Mouse (Mus musculus): ENCODE results near the gene Gm38431. TPM values are rescaled to one million over a fixed set of nuclear protein-coding genes. Genes with fewer than 3 reads are reported as not detected.

Gene Gm38431
- polyA plus RNA-seq, 1 experiment from 2014 or later: 1.2 TPM

DNA sequence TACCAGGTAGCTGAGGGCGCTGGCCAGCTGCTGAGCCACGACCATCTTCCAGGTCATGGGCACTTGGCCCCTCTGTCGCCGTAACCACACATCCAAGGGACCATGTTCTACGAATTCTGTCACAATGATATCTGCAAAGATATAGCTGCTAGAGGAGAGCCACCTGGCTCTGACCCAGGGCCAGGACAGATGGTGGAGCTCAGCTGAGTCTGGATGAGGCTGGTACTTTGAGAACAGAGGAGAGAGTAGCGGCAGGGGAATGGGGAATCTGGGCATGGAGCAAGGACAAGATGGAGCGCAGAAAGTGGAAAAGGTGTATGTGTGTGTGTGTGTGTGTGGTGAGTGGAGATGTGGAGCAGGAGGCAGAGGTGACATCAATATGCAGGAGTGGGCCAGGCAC is 22.4 kb upstream of the Gm38431 start:
- ATAC-seq (ENCODE audit: low read depth) (no peak), DNase-seq (ENCODE audit: low spot score) (no peak)
- WGBS: 85% methylated on average over 7 of the region's 7 CpGs
- Histone ChIP-seq H3K27me3 (replicated peaks; ENCODE audit: control insufficient read depth, insufficient read depth, low read length) (no peaks in the 10 kb centered on the region), H3K4me1 (ENCODE audit: control insufficient read depth, insufficient read depth, low read length) (no peaks in the 10 kb centered on the region), H3K9ac (ENCODE audit: low read depth, low read length) (no peak overlapping the region), H3K4me2 (ENCODE audit: low read depth, low read length) (no peak overlapping the region), H3K27ac (replicated peaks; ENCODE audit: low read depth, low read length) (no peak overlapping the region), H3K4me3 (ENCODE audit: low read depth, low read length) (no peak overlapping the region), H3K9me3 (ENCODE audit: control insufficient read depth, low read length) (no peaks in the 10 kb centered on the region), H3K36me3 (ENCODE audit: control insufficient read depth, insufficient read depth, low read length) (peaks cover 6% of the 10 kb centered on the region; the same call in 1 of the 2 replicates)

DNA sequence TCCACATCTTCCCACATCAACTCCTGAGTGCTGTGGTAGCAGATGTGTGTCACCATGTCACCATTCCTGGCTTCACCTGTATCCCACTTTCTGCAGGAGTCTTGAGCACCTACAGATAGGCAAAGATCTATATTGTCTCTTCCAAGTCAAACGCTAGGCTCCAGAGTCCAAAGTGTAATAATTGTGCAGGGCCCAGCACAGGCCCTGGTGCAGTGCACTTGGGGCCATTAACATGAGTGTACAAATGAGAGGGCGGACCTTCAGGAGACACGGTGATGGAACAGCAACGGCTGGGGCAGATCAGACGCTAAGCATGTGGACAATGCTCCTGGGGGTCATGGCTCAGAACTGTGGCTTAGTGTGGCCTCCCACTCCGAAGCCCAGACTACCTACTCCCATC is 22.0 kb upstream of the Gm38431 start:
- Histone ChIP-seq H3K9me3 (ENCODE audit: control insufficient read depth, low read length) (no peaks in the 10 kb centered on the region), H3K27ac (replicated peaks; ENCODE audit: low read depth, low read length) (no peak overlapping the region), H3K9ac (ENCODE audit: low read depth, low read length) (no peak overlapping the region), H3K4me3 (ENCODE audit: low read depth, low read length) (no peak overlapping the region), H3K36me3 (ENCODE audit: control insufficient read depth, insufficient read depth, low read length) (peaks cover 6% of the 10 kb centered on the region; the same call in 1 of the 2 replicates), H3K27me3 (replicated peaks; ENCODE audit: control insufficient read depth, insufficient read depth, low read length) (no peaks in the 10 kb centered on the region), H3K4me1 (ENCODE audit: control insufficient read depth, insufficient read depth, low read length) (no peaks in the 10 kb centered on the region), H3K4me2 (ENCODE audit: low read depth, low read length) (no peak overlapping the region)
- ATAC-seq (ENCODE audit: low read depth) (no peak), DNase-seq (ENCODE audit: low spot score) (no peak)
- 92% methylated on average over 6 of the region's 6 CpGs for WGBS

DNA sequence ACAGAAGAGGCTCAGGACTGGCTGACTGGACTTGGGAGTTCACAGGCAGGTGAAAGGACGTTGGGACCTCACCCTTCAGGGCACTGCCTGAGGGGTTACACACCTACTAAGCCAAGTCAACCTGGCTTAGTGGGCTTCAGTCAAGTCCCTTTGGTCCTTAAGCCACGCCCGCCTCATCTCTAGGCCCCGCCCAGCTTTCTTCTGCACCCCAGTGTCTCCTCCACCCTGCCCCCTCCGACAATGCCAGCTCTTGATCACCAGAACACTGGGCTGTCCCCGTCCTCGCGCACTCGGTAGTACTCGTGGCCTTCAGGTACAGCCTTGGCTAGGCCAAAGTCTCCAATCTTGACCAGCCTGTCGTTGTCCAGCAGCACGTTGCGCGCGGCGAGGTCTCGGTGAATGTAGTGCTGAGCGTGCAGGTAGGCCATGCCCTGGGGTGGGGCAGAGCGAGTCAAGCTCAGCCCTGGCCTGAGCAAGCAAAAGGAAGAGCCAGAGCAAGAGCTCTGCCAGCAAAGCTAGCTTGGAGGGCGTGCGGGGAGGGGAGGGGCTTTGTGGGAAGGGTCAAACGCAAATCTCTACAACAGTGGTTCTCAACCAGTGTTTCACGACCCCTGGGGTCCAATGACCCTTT is 15.9 kb upstream of the Gm38431 start:
- Histone ChIP-seq H3K36me3 (ENCODE audit: control insufficient read depth, insufficient read depth, low read length) (peaks cover 26% of the 10 kb centered on the region; the same call in 1 of the 2 replicates), H3K27me3 (replicated peaks; ENCODE audit: control insufficient read depth, insufficient read depth, low read length) (no peaks in the 10 kb centered on the region), H3K4me2 (ENCODE audit: low read depth, low read length) (no peak overlapping the region), H3K9ac (ENCODE audit: low read depth, low read length) (no peak overlapping the region), H3K4me1 (ENCODE audit: control insufficient read depth, insufficient read depth, low read length) (no peaks in the 10 kb centered on the region), H3K4me3 (ENCODE audit: low read depth, low read length) (no peak overlapping the region), H3K27ac (replicated peaks; ENCODE audit: low read depth, low read length) (no peak overlapping the region), H3K9me3 (ENCODE audit: control insufficient read depth, low read length) (no peaks in the 10 kb centered on the region)
- no peak for DNase-seq (ENCODE audit: low spot score)
- WGBS: 45% methylated on average over 23 of the region's 23 CpGs
- no peak for ATAC-seq (ENCODE audit: low read depth)

DNA sequence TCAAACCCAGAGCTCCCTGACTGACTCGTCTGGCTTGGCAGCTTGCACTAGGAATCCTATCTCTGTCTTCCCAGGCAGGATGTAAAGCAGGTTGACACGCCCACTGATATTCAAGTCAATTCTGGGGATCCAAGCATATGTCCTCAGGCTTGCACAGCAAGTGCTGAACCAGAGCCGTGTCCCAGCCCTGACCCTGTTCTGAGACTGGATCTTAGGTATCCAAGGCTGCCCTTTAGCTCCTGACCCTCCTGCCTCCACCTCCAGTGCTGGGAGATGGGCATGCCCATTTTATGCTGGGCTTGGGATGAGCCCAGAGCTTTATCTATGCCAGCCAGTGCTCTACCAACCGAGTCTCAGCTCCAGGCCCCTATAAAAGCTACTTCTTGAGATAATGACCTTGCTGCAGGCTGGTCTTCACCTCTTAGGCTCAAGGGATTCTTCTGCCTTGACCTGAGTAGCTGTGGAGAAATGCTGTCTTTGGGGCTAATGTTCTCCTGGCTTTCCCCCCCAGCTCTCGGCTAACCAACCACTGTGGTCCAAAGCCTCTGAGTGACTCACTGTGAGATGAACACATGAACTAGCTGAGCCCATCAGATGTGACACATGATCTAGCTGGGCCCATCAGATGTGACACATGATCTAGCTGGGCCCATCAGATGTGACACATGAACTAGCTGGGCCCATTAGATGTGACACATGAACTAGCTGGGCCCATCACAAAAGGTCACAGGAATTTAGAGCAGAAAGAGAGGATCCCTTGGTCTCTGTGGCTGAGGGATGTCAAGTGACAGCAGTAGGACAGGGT is 14.2 kb upstream of the Gm38431 start:
- Histone ChIP-seq H3K4me3 (ENCODE audit: low read depth, low read length) (no peak overlapping the region), H3K27ac (replicated peaks; ENCODE audit: low read depth, low read length) (no peak overlapping the region), H3K9ac (ENCODE audit: low read depth, low read length) (no peak overlapping the region), H3K4me2 (ENCODE audit: low read depth, low read length) (no peak overlapping the region), H3K36me3 (ENCODE audit: control insufficient read depth, insufficient read depth, low read length) (peaks cover 26% of the 10 kb centered on the region; the same call in 1 of the 2 replicates), H3K4me1 (ENCODE audit: control insufficient read depth, insufficient read depth, low read length) (no peaks in the 10 kb centered on the region), H3K27me3 (replicated peaks; ENCODE audit: control insufficient read depth, insufficient read depth, low read length) (no peaks in the 10 kb centered on the region), H3K9me3 (ENCODE audit: control insufficient read depth, low read length) (no peaks in the 10 kb centered on the region)
- 69% methylated on average over 5 of the region's 5 CpGs for whole genome bisulfite sequencing
- DNase-seq (ENCODE audit: low spot score) (no peak), ATAC-seq (ENCODE audit: low read depth) (no peak)

DNA sequence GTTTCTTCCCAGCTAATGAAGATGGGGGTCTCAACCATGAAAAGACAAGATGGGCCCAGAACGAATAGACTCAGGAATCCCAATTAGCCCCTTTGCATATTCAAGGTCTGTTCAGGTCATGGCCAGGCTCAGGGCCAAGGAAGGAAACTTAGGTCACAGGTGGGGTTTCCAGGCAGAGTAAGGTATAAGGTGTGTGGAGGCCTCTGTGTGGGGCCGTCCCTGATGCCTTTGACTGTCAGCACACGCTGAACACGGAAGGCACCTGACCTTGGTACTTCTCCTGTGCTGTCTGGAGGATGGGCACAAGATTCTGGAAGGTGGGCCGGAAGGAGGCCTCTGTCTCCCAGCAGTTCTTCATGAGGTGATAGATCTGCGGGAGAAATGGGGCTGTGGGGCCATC is 13.0 kb upstream of the Gm38431 start:
- Histone ChIP-seq H3K27ac (replicated peaks; ENCODE audit: low read depth, low read length) (no peak overlapping the region), H3K4me3 (ENCODE audit: low read depth, low read length) (no peak overlapping the region), H3K4me1 (ENCODE audit: control insufficient read depth, insufficient read depth, low read length) (no peaks in the 10 kb centered on the region), H3K27me3 (replicated peaks; ENCODE audit: control insufficient read depth, insufficient read depth, low read length) (no peaks in the 10 kb centered on the region), H3K36me3 (ENCODE audit: control insufficient read depth, insufficient read depth, low read length) (peaks cover 20% of the 10 kb centered on the region; the same call in 1 of the 2 replicates), H3K4me2 (ENCODE audit: low read depth, low read length) (no peak overlapping the region), H3K9me3 (ENCODE audit: control insufficient read depth, low read length) (no peaks in the 10 kb centered on the region), H3K9ac (ENCODE audit: low read depth, low read length) (no peak overlapping the region)
- DNase-seq (ENCODE audit: low spot score) (no peak), ATAC-seq (ENCODE audit: low read depth) (no peak)
- WGBS: 86% methylated on average over 6 of the region's 6 CpGs

DNA sequence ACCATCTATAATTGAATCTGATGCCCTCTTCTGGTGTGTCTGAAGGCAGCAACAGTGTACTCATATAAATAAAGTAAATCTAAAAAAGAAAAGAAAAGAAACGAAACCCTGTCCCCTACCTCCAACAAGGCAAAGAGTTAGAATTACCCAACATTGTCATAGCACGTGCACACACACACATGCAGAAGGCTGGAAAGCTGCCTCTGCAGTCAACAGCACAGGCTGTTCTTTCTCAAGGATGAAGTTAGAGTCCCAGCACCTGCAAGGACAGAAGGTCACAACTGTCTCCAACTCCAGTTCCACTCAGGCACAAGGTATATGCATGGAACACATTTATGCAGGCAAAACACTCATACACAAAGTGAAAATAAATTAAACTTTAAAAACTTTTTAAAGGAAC is 10.3 kb upstream of the Gm38431 start:
- 89% methylated on average over 2 of the region's 2 CpGs for WGBS
- H3K27ac ChIP-seq (replicated peaks; ENCODE audit: low read depth, low read length): no peak overlapping the region

DNA sequence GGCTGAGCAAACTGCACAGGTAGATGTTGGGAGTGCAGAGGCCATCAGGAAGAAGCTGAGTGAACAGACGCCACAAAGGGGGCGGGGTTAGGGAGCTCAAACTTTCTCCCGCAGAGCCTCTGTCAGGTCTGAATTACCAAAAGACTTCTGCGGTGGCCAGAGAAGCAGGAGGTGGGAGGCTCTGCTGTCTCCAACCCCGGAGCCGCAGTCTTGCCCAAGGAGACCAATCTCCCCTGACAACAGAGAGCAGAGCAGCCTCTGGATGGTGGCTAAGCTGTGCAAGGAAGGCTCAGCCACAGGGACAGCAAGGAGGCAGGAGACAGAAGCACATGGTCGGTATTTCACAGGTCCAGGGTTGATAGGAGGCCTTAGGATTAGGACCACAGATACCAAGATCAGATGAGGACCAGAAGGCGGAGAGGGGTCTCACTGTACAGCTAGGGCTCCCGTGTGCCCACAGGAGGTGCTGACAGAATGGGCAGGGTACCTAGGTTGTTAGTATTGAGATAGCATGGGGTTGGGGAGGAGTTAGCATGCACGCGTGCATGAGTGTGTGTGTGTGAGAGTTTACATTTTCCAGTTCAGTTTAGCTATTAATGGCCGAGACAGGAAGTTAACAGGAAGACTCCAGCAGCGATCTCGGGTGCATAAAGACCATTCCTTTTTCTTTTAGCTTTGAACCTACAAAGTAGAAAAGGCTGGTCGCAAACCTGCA is 8.8 kb upstream of the Gm38431 start:
- no peak overlapping the region for H3K27ac ChIP-seq (replicated peaks; ENCODE audit: low read depth, low read length)
- no peaks in the 10 kb centered on the region for H3K4me1 ChIP-seq (ENCODE audit: control insufficient read depth, insufficient read depth, low read length)
- ATAC-seq (ENCODE audit: low read depth): peak; percentile 26; the same call in 1 of the 2 replicates
- H3K4me3 ChIP-seq (ENCODE audit: low read depth, low read length): no peak overlapping the region
- H3K9me3 ChIP-seq (ENCODE audit: control insufficient read depth, low read length): no peaks in the 10 kb centered on the region
- H3K36me3 ChIP-seq (ENCODE audit: control insufficient read depth, insufficient read depth, low read length): peaks cover 6% of the 10 kb centered on the region; the same call in 1 of the 2 replicates
- no peaks in the 10 kb centered on the region for H3K27me3 ChIP-seq (replicated peaks; ENCODE audit: control insufficient read depth, insufficient read depth, low read length)
- H3K9ac ChIP-seq (ENCODE audit: low read depth, low read length): peak overlapping the region; percentile 20; the same call in 1 of the 2 replicates
- H3K4me2 ChIP-seq (ENCODE audit: low read depth, low read length): no peak overlapping the region; the same call in 1 of the 2 replicates
- WGBS: 43% methylated on average over 15 of the region's 15 CpGs
- DNase-seq (ENCODE audit: low spot score): no peak

More for the DNA sequence above, 10.3 kb upstream of the Gm38431 start:
- Histone ChIP-seq H3K4me2 (ENCODE audit: low read depth, low read length) (no peak overlapping the region), H3K9me3 (ENCODE audit: control insufficient read depth, low read length) (no peaks in the 10 kb centered on the region), H3K4me1 (ENCODE audit: control insufficient read depth, insufficient read depth, low read length) (no peaks in the 10 kb centered on the region), H3K36me3 (ENCODE audit: control insufficient read depth, insufficient read depth, low read length) (peaks cover 13% of the 10 kb centered on the region; the same call in 1 of the 2 replicates), H3K9ac (ENCODE audit: low read depth, low read length) (no peak overlapping the region), H3K27me3 (replicated peaks; ENCODE audit: control insufficient read depth, insufficient read depth, low read length) (no peaks in the 10 kb centered on the region), H3K4me3 (ENCODE audit: low read depth, low read length) (no peak overlapping the region)
- DNase-seq (ENCODE audit: low spot score): no peak
- ATAC-seq (ENCODE audit: low read depth): no peak

DNA sequence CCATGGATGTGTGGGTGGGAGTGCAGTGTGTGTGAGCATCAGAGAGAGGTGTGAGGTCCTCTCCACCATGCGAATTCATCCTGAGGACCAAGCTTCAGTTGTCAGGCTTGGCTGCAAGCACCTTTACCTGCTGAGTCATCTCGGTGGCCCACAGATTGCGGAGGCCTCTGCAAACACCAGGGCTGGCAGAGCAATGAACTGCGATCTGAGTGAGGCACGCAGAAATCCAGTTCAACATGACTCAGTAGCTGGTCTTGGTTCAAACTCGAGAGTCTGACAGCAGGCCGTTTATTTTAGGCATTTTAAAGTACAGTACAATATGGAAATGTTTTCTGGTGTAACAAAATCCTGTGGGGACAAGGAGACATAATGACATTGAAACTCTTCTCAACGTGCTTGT is 6.0 kb upstream of the Gm38431 start:
- Histone ChIP-seq H3K27ac (replicated peaks; ENCODE audit: low read depth, low read length) (no peak overlapping the region), H3K4me1 (ENCODE audit: control insufficient read depth, insufficient read depth, low read length) (no peaks in the 10 kb centered on the region), H3K4me3 (ENCODE audit: low read depth, low read length) (no peak overlapping the region), H3K9me3 (ENCODE audit: control insufficient read depth, low read length) (no peaks in the 10 kb centered on the region), H3K36me3 (ENCODE audit: control insufficient read depth, insufficient read depth, low read length) (no peaks in the 10 kb centered on the region), H3K4me2 (ENCODE audit: low read depth, low read length) (no peak overlapping the region), H3K27me3 (replicated peaks; ENCODE audit: control insufficient read depth, insufficient read depth, low read length) (no peaks in the 10 kb centered on the region), H3K9ac (ENCODE audit: low read depth, low read length) (no peak overlapping the region)
- no peak for DNase-seq (ENCODE audit: low spot score)
- WGBS: 81% methylated on average over 8 of the region's 8 CpGs
- ATAC-seq (ENCODE audit: low read depth): no peak
